Mouse (Mus musculus) testis, adult 2 months (tissue): ENCODE results near the gene B9d2.

Source experiments
- CTCF ChIP-seq: fragments of 200-500 bp; IDR thresholded peaks from 2 replicates; pipeline ENCODE4 v1.5.1; 2012; ENCODE audit warnings: low read depth, mild to moderate bottlenecking, inconsistent platforms, low read length, moderate library complexity; ENCODE audit not compliant: control insufficient read depth, insufficient read depth, insufficient replicate concordance
- POLR2A ChIP-seq: fragments of 200-500 bp; IDR thresholded peaks from 2 replicates; pipeline ENCODE4 v1.6.1; 2012; ENCODE audit warnings: low read depth, mild to moderate bottlenecking, inconsistent platforms, low read length, moderate library complexity; ENCODE audit not compliant: control insufficient read depth

DNA sequence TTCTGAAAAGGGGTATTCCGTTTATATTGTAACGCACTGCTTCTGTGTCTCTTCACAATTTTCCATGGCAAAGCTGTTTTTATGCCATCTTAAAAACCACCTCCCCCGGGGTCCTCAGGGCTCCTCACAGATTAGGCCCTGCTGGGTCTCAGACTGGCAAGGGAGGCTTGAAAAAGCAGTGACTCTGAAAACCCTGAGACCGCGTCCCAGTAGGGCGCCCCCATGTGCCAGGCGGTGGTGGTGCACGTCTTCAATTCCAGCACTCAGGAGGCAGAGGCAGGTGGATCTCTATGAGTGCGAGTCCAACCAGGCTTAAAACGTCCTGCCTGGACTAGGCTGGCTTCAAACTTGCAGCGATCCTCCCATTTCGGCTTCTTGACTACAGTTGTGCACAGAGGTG lies 20.2 kb downstream of the B9d2 start:
- TF ChIP-seq POLR2A: no peak
- peak; percentile 87; the same call in 1 of the 2 replicates for TF ChIP-seq CTCF
